Mouse (Mus musculus) right cerebral cortex, postnatal 4 days (tissue): ENCODE results near the gene Zfp616.

Source experiments
- DNase-seq: peaks from one replicate; pipeline ENCODE4 v3.0.0-alpha.2; 2022

Zfp616 gene

DNA sequence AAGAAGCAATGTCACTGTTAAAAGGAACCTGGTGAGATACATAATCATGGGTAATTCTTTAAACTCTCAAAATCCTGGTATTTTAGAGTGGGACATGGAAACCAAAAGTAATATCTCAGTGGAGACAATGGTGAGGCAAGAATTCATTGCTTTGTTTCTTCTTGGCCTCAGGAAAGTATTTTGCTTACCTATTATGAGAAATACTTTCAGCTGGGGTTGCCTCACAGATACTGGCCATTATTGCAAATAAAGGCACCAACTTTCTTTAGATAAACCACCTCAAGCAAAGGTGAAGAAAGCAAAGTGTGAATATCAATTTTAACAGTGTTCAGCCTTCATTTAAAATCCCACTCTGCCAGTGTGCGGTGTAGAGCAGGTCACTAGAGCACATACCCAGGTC lies at the start of gene Zfp616:
Gene Zfp616 (plus strand): TSS at position 301 of the 400 bp plus-strand sequence.
- DNase-seq = no peak

DNA sequence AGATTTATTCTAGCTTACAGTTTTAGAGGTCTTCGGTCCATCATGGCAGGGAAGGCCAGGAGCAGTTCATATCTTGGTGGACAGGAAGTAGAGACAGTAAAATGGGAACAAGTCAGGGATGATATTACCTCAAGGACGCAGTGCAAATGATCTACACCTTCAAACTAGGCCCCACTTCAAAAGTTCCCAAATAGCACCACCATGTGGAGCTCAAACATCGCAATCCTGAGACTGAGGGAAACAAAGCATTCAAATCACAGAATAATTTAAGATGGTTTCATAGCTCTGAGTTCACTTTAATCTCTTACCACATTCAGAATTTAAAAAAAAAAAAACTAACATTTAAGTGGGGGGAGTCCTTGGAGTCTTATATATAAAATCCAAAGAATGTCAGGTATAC lies 18.4 kb upstream of the Zfp616 start:
- no peak for DNase-seq

DNA sequence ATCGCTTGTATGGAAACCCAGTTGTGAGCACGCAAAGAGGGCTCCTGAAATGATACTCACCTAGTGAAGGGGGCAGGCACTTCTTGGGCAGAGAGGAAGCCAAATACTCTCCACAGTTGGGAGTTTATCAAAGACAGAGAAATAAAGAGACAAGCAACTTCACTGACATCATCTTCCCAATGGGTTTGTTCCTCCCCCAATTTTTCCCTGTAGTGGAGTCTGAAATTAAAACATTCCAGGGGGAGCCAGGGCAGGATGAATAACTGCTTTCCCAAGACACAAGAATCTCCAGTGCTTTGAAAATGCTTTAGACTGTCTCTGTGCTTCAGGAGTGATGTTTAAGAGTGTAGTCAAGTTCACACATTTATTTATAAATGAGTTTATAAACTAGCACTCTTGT lies 13.3 kb upstream of the Zfp616 start, which contains the start of the genes Olfr139 and Olfr399:
Gene Olfr139 (minus strand): TSS at position 101 of the 400 bp plus-strand sequence.
Gene Olfr399 (minus strand): TSS at position 165 of the 400 bp plus-strand sequence.
- DNase-seq = no peak

DNA sequence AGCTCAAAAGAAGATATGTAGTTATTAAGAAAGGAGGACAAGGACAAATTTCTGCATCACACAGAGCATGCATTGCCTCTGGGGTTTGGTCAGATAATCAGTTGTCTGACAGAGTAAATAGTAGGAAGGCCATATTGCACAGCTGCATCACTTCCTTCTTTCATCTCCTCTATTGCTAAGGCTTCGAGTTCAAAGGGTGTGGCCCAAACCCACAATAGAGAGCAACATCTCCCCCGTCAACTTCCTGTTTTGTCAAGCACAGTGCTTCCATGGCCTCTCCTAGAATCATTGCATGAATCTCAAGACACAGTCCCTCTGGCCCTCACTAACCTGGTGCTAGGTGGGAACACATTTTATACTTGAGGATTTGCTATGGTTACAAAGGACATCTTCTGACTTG lies 31.0 kb downstream of the Zfp616 start:
- DNase-seq = no peak

DNA sequence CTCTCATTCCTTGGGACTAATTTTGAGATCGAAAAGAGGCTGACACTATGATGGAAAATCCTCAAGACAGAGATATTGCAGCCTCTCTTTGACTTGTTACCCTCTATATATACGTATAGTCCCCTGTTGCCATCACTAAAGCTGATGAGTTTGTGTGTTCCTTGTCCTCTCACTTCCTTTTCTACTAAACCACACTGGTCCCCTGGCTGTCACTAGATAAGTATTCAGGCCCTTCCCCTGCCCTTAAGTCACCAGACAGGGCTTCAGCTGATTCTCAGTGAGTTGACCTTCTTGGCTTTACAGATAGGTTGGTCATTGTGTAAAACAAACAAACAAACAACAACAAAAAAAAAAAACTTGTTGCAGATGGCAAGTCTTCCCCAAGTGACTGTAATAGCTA lies 31.8 kb downstream of the Zfp616 start:
- DNase-seq = no peak

DNA sequence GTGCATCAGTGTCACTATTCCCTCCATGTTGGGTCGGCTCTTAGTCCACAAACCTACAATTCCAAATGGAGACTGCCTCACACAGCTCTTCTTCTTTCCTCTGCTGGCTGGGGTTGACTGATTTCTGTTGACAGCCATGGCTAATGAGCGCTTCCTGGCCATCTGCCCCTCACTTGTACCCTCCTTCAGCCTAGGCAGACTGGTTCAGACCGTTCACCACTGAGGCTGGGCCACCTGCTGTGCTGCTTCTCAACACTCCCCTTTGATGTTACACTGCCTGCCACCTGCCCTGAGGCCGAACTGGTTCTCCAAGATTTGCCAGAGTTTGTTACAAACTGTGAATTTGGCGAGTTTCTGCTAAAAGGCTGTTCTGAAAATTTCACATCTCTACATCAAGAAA lies 35.3 kb downstream of the Zfp616 start:
- no peak for DNase-seq

DNA sequence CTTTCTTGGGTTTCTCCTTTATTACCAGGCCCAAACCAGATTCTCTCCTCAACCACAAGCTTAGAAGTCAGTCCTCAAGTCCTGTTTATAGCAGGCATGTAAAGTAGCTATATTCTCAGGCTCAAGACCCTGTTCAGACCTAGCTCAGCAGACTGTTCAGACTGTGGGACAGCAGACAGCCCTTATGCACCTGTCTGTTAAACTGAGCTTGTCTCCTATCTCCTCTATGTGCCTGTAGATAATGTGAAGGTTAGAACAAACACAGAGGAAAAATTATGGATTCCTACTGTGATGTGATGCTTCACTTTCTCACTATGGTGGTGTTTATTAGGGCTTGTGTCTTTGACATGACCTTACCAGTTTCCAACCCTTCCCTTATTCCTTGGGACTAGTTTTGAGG lies 43.7 kb downstream of the Zfp616 start, which contains the start of gene Olfr401:
Gene Olfr401 (plus strand): TSS at position 301 of the 400 bp plus-strand sequence.
- no peak for DNase-seq
